Mouse (Mus musculus) embryonic facial prominence, embryonic 11.5 days (tissue): ENCODE results near the gene Calr. TPM values are rescaled to one million over a fixed set of nuclear protein-coding genes. Genes with fewer than 3 reads are reported as not detected.
A peak's percentile ranks its signal among the peaks of the same experiment; 100 is the strongest.

Source experiments
- ATAC-seq: fragments of 200-750 bp; cut with Nextera tagmentation; replicated peaks from 2 replicates; pipeline ENCODE4 v1.8.0; 2017; ENCODE audit warnings: low read depth; ENCODE audit not compliant: insufficient number of reproducible peaks, low FRiP score, low TSS enrichment
- DNase-seq: peaks from one replicate; pipeline ENCODE4 v3.0.0-alpha.2; 2015; ENCODE audit warnings: low spot score
- H3K27ac ChIP-seq: fragments of 300-500 bp; sonication (generic); replicated peaks from 2 replicates; pipeline ENCODE4 v1.5.1; 2014; ENCODE audit warnings: mild to moderate bottlenecking, low read depth, low read length, control low read depth
- H3K27me3 ChIP-seq: fragments of 300-500 bp; sonication (generic); 2 replicates; pipeline ENCODE4 v1.6.1; 2014; ENCODE audit warnings: mild to moderate bottlenecking, low read length, moderate library complexity, mixed read lengths; ENCODE audit not compliant: control insufficient read depth, insufficient read depth
- H3K36me3 ChIP-seq: fragments of 300-500 bp; sonication (generic); replicated peaks from 2 replicates; pipeline ENCODE4 v1.6.1; 2014; ENCODE audit warnings: low read depth, mild to moderate bottlenecking, low read length, moderate library complexity, mixed read lengths; ENCODE audit not compliant: control insufficient read depth, insufficient read depth
- H3K4me1 ChIP-seq: fragments of 300-500 bp; sonication (generic); 2 replicates; pipeline ENCODE4 v1.6.1; 2014; ENCODE audit warnings: low read length, mixed read lengths; ENCODE audit not compliant: control insufficient read depth, insufficient read depth
- H3K4me2 ChIP-seq: fragments of 300-500 bp; sonication (generic); 2 replicates; pipeline ENCODE4 v1.6.1; 2014; ENCODE audit warnings: low read depth, mild to moderate bottlenecking, control low read depth, low read length, moderate library complexity
- H3K4me3 ChIP-seq: fragments of 300-500 bp; sonication (generic); 2 replicates; pipeline ENCODE4 v1.5.1; 2014; ENCODE audit warnings: low read depth, low read length, control low read depth
- H3K9ac ChIP-seq: fragments of 300-500 bp; sonication (generic); replicated peaks from 2 replicates; pipeline ENCODE4 v1.6.1; 2014; ENCODE audit warnings: mild to moderate bottlenecking, control low read depth, low read length
- H3K9me3 ChIP-seq: fragments of 300-500 bp; sonication (generic); replicated peaks from 2 replicates; pipeline ENCODE4 v1.6.1; 2016; ENCODE audit warnings: mild to moderate bottlenecking, low read length, inconsistent platforms, mixed read lengths; ENCODE audit not compliant: control insufficient read depth
- WGBS: fragments of 180-500 bp; shearing (Covaris S2); extraction: QIAGEN DNeasy Blood & Tissue Kit; methylation state at CpG from one replicate; pipeline ENCODE4 v1.1.7; 2014; 5-methylcytosine and 5-hydroxymethylcytosine counted together
- microRNA-seq: library from miRNA; unstranded; fragments of <30 nt; microRNA quantifications from one replicate; pipeline ENCODE4, GENCODE M21; 2016; ENCODE audit warnings: borderline number of aligned reads
- polyA plus RNA-seq: library from polyadenylated mRNA; unstranded; fragments of >200 nt; fragmentation: Nextera tagmentation; extraction: Ambion mirVana; gene quantifications from 2 replicates; pipeline ENCODE4 v1.2.1, GENCODE M21; 2014

The Calr gene
- polyA plus RNA-seq, 1 experiment from 2014 or later, result 815 TPM

DNA sequence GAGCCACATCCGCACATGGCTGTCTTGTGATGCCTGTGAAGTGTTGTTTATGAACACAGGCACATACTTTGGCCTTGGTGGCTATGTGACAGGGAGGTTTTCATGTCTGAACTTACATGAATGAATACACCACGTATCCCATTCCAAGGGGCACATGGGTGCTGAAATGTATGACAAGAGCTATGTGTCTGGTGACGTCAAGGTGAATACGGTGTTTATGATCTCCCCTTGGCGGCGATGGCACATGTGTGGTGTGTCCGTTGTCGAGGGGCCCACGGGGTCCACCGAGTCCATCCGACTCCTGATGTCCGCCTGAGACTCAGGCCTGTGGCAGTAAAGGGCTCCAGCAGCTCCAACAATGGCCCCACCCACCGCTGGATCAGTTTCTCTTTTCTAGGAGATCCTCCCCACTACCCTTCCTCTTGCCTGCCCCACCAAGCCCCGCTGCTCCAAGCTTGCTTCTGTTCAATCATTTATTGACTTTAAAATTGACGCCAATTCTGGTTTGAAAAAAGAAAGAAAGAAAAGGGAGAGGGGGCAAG, 49.4 kb downstream of the Calr start:
- Histone ChIP-seq H3K4me3 (no peak overlapping the region), H3K9ac (no peak overlapping the region), H3K9me3 (no peaks in the 10 kb centered on the region), H3K27me3 (peaks cover 86% of the 10 kb centered on the region), H3K27ac (no peak overlapping the region), H3K4me1 (no peaks in the 10 kb centered on the region; the same call in none of the 2 replicates), H3K4me2 (no peak overlapping the region), H3K36me3 (no peaks in the 10 kb centered on the region)
- WGBS, result 74% methylated on average over 15 of the region's 15 CpGs
- DNase-seq, result no peak
- ATAC-seq, result no peak

DNA sequence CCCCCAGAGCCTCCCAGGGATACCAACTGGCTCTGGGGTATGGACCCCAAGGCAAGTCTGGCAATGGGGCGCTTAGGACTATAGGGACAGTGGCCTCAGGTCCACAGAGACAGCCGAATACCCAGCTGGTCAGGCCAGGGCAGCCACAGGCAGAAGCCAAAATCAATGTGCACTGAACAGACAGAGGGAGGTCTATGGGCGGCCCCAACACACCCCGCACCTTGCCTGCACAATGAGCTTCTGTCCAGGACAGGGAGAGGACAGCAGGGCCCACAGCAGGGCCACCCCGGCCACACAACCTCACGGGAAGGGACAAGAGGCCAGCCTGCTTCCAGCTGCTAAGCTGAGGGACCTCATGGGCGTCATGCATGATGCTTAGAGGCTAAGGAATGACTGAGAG, 52.2 kb downstream of the Calr start:
- Histone ChIP-seq H3K27me3 (peaks cover 90% of the 10 kb centered on the region), H3K9ac (no peak overlapping the region), H3K4me3 (no peak overlapping the region), H3K9me3 (no peaks in the 10 kb centered on the region), H3K36me3 (no peaks in the 10 kb centered on the region), H3K27ac (no peak overlapping the region), H3K4me2 (no peak overlapping the region), H3K4me1 (no peaks in the 10 kb centered on the region; the same call in none of the 2 replicates)
- no peak for DNase-seq
- ATAC-seq, result no peak
- 49% methylated on average over 7 of the region's 7 CpGs for WGBS

DNA sequence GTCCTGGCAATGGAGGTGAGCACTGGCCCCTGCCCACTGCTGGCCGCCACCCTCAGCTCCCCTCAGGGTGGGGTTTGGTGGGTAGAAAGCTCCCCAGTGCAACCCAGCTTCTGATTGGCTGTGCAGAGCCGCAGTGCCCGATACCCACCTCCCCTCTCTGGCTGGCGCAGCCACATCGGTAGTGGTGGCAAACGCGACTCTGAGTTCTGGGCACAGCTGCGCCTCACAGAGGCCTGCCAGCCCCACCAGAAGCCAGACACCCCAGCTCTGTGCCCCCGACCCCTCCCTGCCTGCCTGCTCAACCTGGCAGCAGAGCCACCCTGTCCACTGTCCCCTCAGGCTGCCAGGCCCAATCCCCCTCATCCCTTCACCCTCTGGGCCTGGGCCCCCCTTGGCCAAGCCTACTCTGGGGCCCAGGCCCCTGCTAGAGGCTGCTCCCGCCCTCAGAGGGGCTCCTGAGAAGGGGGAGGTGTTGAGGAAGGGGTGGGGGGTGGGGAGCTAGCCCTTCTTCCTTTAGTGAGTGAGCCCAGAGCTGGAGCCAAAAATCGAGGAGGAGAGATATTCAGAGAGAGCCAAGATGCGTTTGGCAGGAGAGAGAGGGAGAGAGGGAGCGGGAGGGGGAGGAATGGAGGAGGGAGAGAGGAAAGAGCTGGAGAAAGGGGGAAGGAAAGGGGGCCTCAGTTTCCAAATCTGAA, 52.8 kb downstream of the Calr start:
- no peak for ATAC-seq
- H3K27ac ChIP-seq, result no peak overlapping the region
- no peak for DNase-seq
- WGBS, result 51% methylated on average over 13 of the region's 13 CpGs
- H3K36me3 ChIP-seq, result no peaks in the 10 kb centered on the region
- H3K27me3 ChIP-seq, result peaks cover 91% of the 10 kb centered on the region
- H3K9ac ChIP-seq, result no peak overlapping the region
- no peak overlapping the region for H3K4me3 ChIP-seq
- no peaks in the 10 kb centered on the region for H3K9me3 ChIP-seq
- no peaks in the 10 kb centered on the region; the same call in 1 of the 2 replicates for H3K4me1 ChIP-seq
- H3K4me2 ChIP-seq, result no peak overlapping the region

DNA sequence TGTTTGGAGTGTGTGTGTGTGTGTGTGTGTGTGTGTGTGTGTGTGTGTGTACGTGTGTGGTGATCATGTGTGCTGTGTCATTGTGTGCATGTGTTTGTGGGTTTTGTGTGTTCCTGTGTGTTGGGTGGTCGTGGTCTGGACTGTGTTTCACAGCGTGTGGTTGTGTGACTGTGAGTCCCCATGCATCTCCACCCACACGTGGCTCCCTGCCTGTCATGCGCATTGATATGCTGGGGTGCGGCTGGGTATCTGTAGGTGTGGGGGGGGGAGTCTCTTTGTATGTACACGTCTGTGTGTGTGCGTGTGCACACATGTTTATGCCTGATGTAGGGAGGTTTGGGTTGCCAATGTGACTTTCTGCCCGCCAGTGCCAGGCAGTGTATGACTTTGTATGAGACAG, 53.6 kb downstream of the Calr start:
- Histone ChIP-seq H3K27me3 (peaks cover 91% of the 10 kb centered on the region), H3K4me2 (no peak overlapping the region), H3K36me3 (no peaks in the 10 kb centered on the region), H3K9me3 (no peaks in the 10 kb centered on the region), H3K27ac (no peak overlapping the region), H3K9ac (no peak overlapping the region), H3K4me3 (no peak overlapping the region), H3K4me1 (no peaks in the 10 kb centered on the region)
- DNase-seq, result no peak
- ATAC-seq, result no peak
- 85% methylated on average over 9 of the region's 9 CpGs for WGBS

DNA sequence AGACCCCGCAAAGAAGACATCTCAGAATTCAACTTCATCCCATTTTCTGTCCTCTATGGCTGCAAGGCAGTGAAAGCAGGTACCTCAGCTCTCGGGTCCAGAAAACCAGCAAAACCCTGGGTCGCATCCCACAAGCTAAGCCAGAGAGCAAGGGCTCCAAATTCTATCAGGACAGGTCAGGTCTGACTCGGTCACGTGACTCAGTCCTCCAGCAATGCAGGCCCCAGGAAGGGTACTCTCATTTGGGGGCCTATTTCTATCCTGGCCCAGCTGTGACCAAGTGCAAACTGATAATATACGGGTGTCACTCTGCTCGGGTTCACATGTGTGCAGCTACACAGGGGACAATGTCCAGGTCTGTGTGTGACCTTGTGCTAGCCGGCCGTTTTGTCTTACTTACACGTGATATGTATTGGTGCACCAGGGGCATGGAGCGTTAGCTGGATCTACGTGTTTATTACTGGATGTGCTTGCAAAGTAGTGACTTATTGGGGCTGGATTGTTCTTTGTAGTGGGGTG, 54.2 kb downstream of the Calr start:
- no peak overlapping the region for H3K4me2 ChIP-seq
- peaks cover 91% of the 10 kb centered on the region for H3K27me3 ChIP-seq
- DNase-seq (no peak), ATAC-seq (no peak)
- WGBS, result 72% methylated on average over 12 of the region's 12 CpGs
- H3K9me3 ChIP-seq, result no peaks in the 10 kb centered on the region
- H3K36me3 ChIP-seq, result no peaks in the 10 kb centered on the region
- no peak overlapping the region for H3K9ac ChIP-seq
- H3K27ac ChIP-seq, result no peak overlapping the region
- H3K4me1 ChIP-seq, result no peaks in the 10 kb centered on the region
- no peak overlapping the region for H3K4me3 ChIP-seq

Small RNA genes lying within 50 kb of the gene (microRNA-seq; reads per million reads assigned to microRNA genes)
- gene Mir7069, result 8.5 reads per million, percentile 10 among the genes with 10 or more reads in this experiment

Other genes with a start within 250 kb of the Calr start
- 86.9 and 89.6 TPM in 2 replicates for gene Ier2, start 184.1 kb downstream of the Calr start, polyA plus RNA-seq
- 61.5 and 64.7 TPM in 2 replicates for gene Trmt1, start 160.6 kb downstream of the Calr start, polyA plus RNA-seq
- gene Nacc1, start 159.1 kb downstream of the Calr start, polyA plus RNA-seq, result 21.0 and 21.1 TPM in 2 replicates
- gene Lyl1, start 145.5 kb downstream of the Calr start, polyA plus RNA-seq, result 4.6 and 5.3 TPM in 2 replicates
- 3.6 and 5.7 TPM in 2 replicates for gene G430095P16Rik, start 123.9 kb downstream of the Calr start, polyA plus RNA-seq
- 5.9 and 6.8 TPM in 2 replicates for gene Nfix, start 46.6 kb downstream of the Calr start, polyA plus RNA-seq
- gene Dand5, start 24.1 kb downstream of the Calr start, polyA plus RNA-seq, result 3.6 and 3.8 TPM in 2 replicates
- 41.5 and 42.3 TPM in 2 replicates for gene Gadd45gip1, start 15.4 kb downstream of the Calr start, polyA plus RNA-seq
- gene Rad23a, start 6.3 kb downstream of the Calr start, polyA plus RNA-seq, result 79.6 and 88.2 TPM in 2 replicates
- 73.0 and 85.7 TPM in 2 replicates for gene Farsa, start 10.1 kb upstream of the Calr start, polyA plus RNA-seq
- 89.2 and 89.9 TPM in 2 replicates for gene Syce2, start 25.2 kb upstream of the Calr start, polyA plus RNA-seq
- 40.3 and 40.5 TPM in 2 replicates for gene Gcdh, start 47.0 kb upstream of the Calr start, polyA plus RNA-seq
- gene Klf1, start 55.0 kb upstream of the Calr start, polyA plus RNA-seq, result 11.1 and 14.4 TPM in 2 replicates
- gene Dnase2a, start 61.6 kb upstream of the Calr start, polyA plus RNA-seq, result 5.5 and 7.2 TPM in 2 replicates
- 2.8 and 3.9 TPM in 2 replicates for gene Mast1, start 90.4 kb upstream of the Calr start, polyA plus RNA-seq
- gene Rtbdn, start 100.1 kb upstream of the Calr start, polyA plus RNA-seq, result not detected in 2 replicates
- not detected in 2 replicates for gene Gm49661, start 122.5 kb upstream of the Calr start, polyA plus RNA-seq
- 1,219 and 1,316 TPM in 2 replicates for gene Prdx2, start 122.7 kb upstream of the Calr start, polyA plus RNA-seq
- 109 and 137 TPM in 2 replicates for gene Rnaseh2a, start 122.8 kb upstream of the Calr start, polyA plus RNA-seq
- 5.4 and 6.2 TPM in 2 replicates for gene Junb, start 131.8 kb upstream of the Calr start, polyA plus RNA-seq
- 11.3 and 14.2 TPM in 2 replicates for gene Hook2, start 143.7 kb upstream of the Calr start, polyA plus RNA-seq
- gene Best2, start 167.6 kb upstream of the Calr start, polyA plus RNA-seq, result not detected in 2 replicates
- 130 and 132 TPM in 2 replicates for gene Asna1, start 178.3 kb upstream of the Calr start, polyA plus RNA-seq
- 172 and 178 TPM in 2 replicates for gene Trir, start 179.9 kb upstream of the Calr start, polyA plus RNA-seq
- gene Tnpo2, start 190.0 kb upstream of the Calr start, polyA plus RNA-seq, result 17.0 and 20.5 TPM in 2 replicates
- 20.4 and 21.2 TPM in 2 replicates for gene Fbxw9, start 213.1 kb upstream of the Calr start, polyA plus RNA-seq
- not detected in 2 replicates for gene Gm5741, start 221.0 kb upstream of the Calr start, polyA plus RNA-seq
- gene Dhps, start 224.8 kb upstream of the Calr start, polyA plus RNA-seq, result 61.9 and 67.7 TPM in 2 replicates
- 117 and 127 TPM in 2 replicates for gene Wdr83os, start 233.8 kb upstream of the Calr start, polyA plus RNA-seq
- 48.6 and 52.2 TPM in 2 replicates for gene Wdr83, start 234.4 kb upstream of the Calr start, polyA plus RNA-seq
- 19.5 and 21.9 TPM in 2 replicates for gene Man2b1, start 236.3 kb upstream of the Calr start, polyA plus RNA-seq